Mouse (Mus musculus) heart, embryonic 15.5 days (tissue): Measurements from ENCODE around the gene Fli1. TPM values are rescaled to one million over a fixed set of nuclear protein-coding genes. Genes with fewer than 3 reads are reported as not detected.

Experiments
- ATAC-seq: fragments of 200-750 bp; cut with Nextera tagmentation; replicated peaks from 2 replicates; pipeline ENCODE4 v1.8.0; 2017; ENCODE audit warnings: low read depth, moderate TSS enrichment; ENCODE audit not compliant: insufficient number of reproducible peaks, insufficient read depth, low FRiP score
- H3K27ac ChIP-seq: fragments of 300-500 bp; sonication (generic); 2 replicates; pipeline ENCODE4 v1.5.1; 2015; ENCODE audit warnings: mild to moderate bottlenecking, inconsistent platforms
- H3K27me3 ChIP-seq: fragments of 300-500 bp; sonication (generic); 2 replicates; pipeline ENCODE4 v1.6.1; 2015; ENCODE audit warnings: inconsistent platforms
- H3K36me3 ChIP-seq: fragments of 300-500 bp; sonication (generic); 2 replicates; pipeline ENCODE4 v1.6.1; 2015; ENCODE audit warnings: mild to moderate bottlenecking, inconsistent platforms
- H3K4me1 ChIP-seq: fragments of 300-500 bp; sonication (generic); replicated peaks from 2 replicates; pipeline ENCODE4 v1.6.1; 2015; ENCODE audit warnings: inconsistent platforms
- H3K4me2 ChIP-seq: fragments of 300-500 bp; sonication (generic); 2 replicates; pipeline ENCODE4 v1.6.1; 2015; ENCODE audit warnings: inconsistent platforms, mild to moderate bottlenecking, moderate library complexity
- H3K4me3 ChIP-seq: fragments of 300-500 bp; sonication (generic); 2 replicates; pipeline ENCODE4 v1.5.1; 2015; ENCODE audit warnings: mild to moderate bottlenecking, inconsistent platforms
- H3K9ac ChIP-seq: fragments of 300-500 bp; sonication (generic); 2 replicates; pipeline ENCODE4 v1.6.1; 2015; ENCODE audit warnings: mild to moderate bottlenecking, inconsistent platforms
- H3K9me3 ChIP-seq: fragments of 300-500 bp; sonication (generic); replicated peaks from 2 replicates; pipeline ENCODE4 v1.6.1; 2016; ENCODE audit warnings: inconsistent platforms
- WGBS: fragments of 180-500 bp; shearing (Covaris S2); methylation state at CpG from one replicate; pipeline ENCODE4 v1.1.7; 2015; ENCODE audit warnings: mixed read lengths; 5-methylcytosine and 5-hydroxymethylcytosine counted together
- polyA plus RNA-seq: library from polyadenylated mRNA; unstranded; fragments of >200 nt; fragmentation: Nextera tagmentation; extraction: Ambion mirVana; gene quantifications from 2 replicates; pipeline ENCODE4 v1.2.1, GENCODE M21; 2015

The Fli1 gene
- polyA plus RNA-seq, 1 experiment from 2014 or later: 21.8 TPM

GRCm38 (mm10) chr9:32508118-32508517 lies 34.5 kb downstream of the Fli1 start:
- H3K4me3 ChIP-seq: no peak overlapping the region

DNA sequence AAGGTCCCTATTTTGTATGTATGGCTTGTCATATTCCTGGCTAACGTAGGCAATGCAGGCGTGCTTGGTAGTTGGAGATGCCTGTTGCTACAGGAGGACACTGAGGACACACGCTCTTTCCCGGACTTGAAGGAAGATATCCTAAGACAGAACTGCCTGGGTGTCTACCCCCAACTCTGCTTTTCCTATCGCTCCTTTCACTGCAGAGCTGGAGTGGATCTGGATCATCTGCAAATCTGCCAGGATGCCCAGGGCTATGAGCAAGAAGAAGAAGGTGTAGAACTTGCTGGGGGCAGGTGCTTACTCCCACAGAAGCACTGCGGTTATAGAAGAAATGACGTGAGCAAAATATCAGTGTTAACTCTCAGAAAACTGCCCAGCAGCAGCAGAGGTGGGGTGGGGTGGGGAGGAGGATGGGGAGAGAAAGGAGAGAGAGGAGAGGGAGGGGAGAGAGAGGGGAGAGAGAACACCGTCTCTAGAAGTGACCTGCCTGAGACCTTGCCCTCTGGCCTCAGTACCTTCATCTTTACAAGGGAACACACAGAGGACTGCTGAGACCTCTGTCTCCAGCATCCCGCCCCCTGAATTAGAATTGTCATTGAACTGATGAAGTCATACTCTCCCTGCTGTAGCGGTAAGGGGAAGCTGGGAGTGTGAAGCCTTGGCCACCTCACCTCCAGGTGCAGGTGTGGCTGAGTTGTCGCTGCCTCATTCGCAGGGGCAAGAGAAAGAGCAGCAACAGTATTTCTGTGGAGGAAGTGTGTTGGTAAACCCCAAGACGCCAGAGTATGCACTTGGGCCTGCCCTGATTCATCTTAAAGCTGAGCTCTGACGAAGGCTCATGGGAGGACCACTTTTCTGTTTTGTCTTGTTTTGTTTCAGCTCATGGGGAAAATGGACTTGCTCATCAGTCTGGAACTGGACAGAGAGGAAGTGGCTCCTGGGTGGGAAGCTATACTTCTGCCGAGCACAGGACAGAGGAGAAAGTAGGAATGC lies 35.5 kb downstream of the Fli1 start:
- 62% methylated on average over 15 of the region's 15 CpGs for WGBS
- no peak for ATAC-seq
- H3K4me1 ChIP-seq: peaks cover 25% of the 10 kb centered on the region

More at GRCm38 (mm10) chr9:32508118-32508517, 34.5 kb downstream of the Fli1 start:
- Histone ChIP-seq H3K4me1 (peaks cover 25% of the 10 kb centered on the region), H3K27me3 (no peaks in the 10 kb centered on the region), H3K9ac (no peak overlapping the region), H3K27ac (peak overlapping the region; percentile 77), H3K4me2 (peak overlapping the region; percentile 21; the same call in 1 of the 2 replicates), H3K36me3 (no peaks in the 10 kb centered on the region), H3K9me3 (no peaks in the 10 kb centered on the region)
- 55% methylated on average over 8 of the region's 8 CpGs for whole genome bisulfite sequencing
- ATAC-seq: no peak

DNA sequence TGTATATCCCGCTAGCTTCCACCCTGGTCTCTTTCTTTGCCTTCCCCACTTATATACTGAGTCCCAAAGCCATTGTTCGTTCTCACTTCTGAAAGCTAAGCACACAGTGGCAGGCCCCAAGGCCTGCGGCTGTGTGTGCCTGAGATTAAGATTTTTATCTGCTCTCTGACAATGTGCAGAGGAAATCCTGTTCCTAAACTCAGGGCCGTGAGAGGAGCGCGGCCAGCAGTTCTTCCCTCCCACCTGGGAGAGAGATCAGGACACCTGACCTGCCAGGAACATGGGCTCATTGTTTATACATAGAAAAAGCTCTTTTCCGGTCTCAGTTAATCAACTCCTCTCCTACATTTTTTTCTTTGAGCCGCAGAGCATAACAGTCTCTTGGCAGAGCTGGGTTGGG lies 36.5 kb downstream of the Fli1 start:
- peak; percentile 62 for ATAC-seq
- Histone ChIP-seq H3K9ac (no peak overlapping the region), H3K4me1 (peaks cover 25% of the 10 kb centered on the region), H3K4me2 (no peak overlapping the region), H3K27me3 (no peaks in the 10 kb centered on the region), H3K9me3 (no peaks in the 10 kb centered on the region), H3K4me3 (no peak overlapping the region), H3K36me3 (no peaks in the 10 kb centered on the region), H3K27ac (peak overlapping the region; percentile 77)
- WGBS: 28% methylated on average over 8 of the region's 8 CpGs

More for the DNA sequence above, 35.5 kb downstream of the Fli1 start:
- Histone ChIP-seq H3K4me3 (no peak overlapping the region), H3K36me3 (no peaks in the 10 kb centered on the region), H3K4me2 (peak overlapping the region; percentile 21; the same call in 1 of the 2 replicates), H3K27ac (peak overlapping the region; percentile 77), H3K9me3 (no peaks in the 10 kb centered on the region), H3K27me3 (no peaks in the 10 kb centered on the region), H3K9ac (no peak overlapping the region)

- Histone ChIP-seq H3K4me3 (no peak overlapping the region), H3K9ac (no peak overlapping the region), H3K4me2 (no peak overlapping the region), H3K4me1 (peaks cover 25% of the 10 kb centered on the region), H3K9me3 (no peaks in the 10 kb centered on the region), H3K27ac (peak overlapping the region; percentile 77), H3K27me3 (no peaks in the 10 kb centered on the region), H3K36me3 (no peaks in the 10 kb centered on the region)
- 74% methylated on average over 7 of the region's 7 CpGs for WGBS
- no peak for ATAC-seq
These were observed 37.1 kb downstream of the Fli1 start for GRCm38 (mm10) chr9:32505460-32506075.

- no peak for ATAC-seq
- H3K9ac ChIP-seq: no peak overlapping the region
- peak overlapping the region; percentile 77; the same call in 1 of the 2 replicates for H3K27ac ChIP-seq
- no peaks in the 10 kb centered on the region for H3K27me3 ChIP-seq
- no peaks in the 10 kb centered on the region for H3K36me3 ChIP-seq
- H3K4me3 ChIP-seq: no peak overlapping the region
- H3K9me3 ChIP-seq: no peaks in the 10 kb centered on the region
- 55% methylated on average over 11 of the region's 11 CpGs for WGBS
- peaks cover 25% of the 10 kb centered on the region for H3K4me1 ChIP-seq
- H3K4me2 ChIP-seq: no peak overlapping the region
These were observed 38.6 kb downstream of the Fli1 start for GRCm38 (mm10) chr9:32503995-32504451.

DNA sequence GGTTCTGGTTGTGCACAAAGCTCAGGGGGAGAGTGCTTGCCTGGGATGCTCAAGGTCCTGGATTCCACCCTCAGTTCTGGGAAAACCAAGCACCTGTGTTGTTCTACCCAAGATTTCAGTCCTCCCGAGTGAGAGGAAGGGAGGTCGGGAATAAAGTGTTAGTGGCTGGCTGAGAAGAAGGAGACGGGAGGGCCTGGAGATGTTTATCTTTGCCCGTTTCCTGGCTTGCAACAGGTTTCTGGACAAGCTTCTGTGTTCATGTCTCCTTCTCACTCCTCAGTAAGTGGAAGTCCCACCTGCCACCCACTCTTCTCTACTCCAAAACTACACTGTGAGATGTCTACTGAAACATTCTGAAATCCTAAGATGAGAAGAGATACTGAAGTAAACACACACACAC lies 39.2 kb downstream of the Fli1 start:
- 42% methylated on average over 4 of the region's 4 CpGs for WGBS
- peaks cover 25% of the 10 kb centered on the region for H3K4me1 ChIP-seq
- H3K27ac ChIP-seq: peak overlapping the region; percentile 24
- H3K9ac ChIP-seq: no peak overlapping the region
- no peaks in the 10 kb centered on the region for H3K36me3 ChIP-seq
- no peak overlapping the region for H3K4me3 ChIP-seq
- no peak for ATAC-seq
- no peaks in the 10 kb centered on the region for H3K27me3 ChIP-seq
- no peaks in the 10 kb centered on the region for H3K9me3 ChIP-seq
- no peak overlapping the region for H3K4me2 ChIP-seq

- Histone ChIP-seq H3K4me3 (no peak overlapping the region), H3K9me3 (no peaks in the 10 kb centered on the region), H3K27me3 (no peaks in the 10 kb centered on the region), H3K4me1 (peaks cover 19% of the 10 kb centered on the region), H3K4me2 (no peak overlapping the region), H3K9ac (no peak overlapping the region), H3K36me3 (no peaks in the 10 kb centered on the region), H3K27ac (no peak overlapping the region)
- WGBS: 74% methylated on average over 11 of the region's 11 CpGs
- no peak for ATAC-seq
These were observed 40.2 kb downstream of the Fli1 start for GRCm38 (mm10) chr9:32502256-32503010.

DNA sequence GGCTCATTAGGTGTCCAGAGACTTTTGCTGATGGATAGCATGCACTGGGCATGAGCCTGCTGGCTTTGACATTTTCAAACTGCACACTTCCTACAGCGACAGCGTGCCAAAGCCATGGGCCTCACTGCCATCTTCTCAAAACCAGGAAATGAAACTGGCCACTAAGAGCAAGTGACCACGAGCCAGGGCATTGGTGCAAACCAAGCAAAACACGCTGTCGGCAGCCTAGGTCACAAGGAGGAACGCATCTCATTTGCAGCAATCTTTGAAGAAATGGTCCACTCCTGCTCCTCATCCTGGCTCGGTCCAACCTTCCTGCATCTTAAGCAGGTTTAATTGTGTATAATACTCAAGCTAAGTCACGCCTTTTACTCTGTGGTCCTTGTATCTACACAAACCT lies 41.8 kb downstream of the Fli1 start:
- Histone ChIP-seq H3K27me3 (no peaks in the 10 kb centered on the region), H3K36me3 (no peaks in the 10 kb centered on the region), H3K4me3 (no peak overlapping the region), H3K4me2 (no peak overlapping the region), H3K9ac (no peak overlapping the region), H3K9me3 (no peaks in the 10 kb centered on the region), H3K27ac (no peak overlapping the region), H3K4me1 (peaks cover 10% of the 10 kb centered on the region; the same call in 1 of the 2 replicates)
- ATAC-seq: no peak
- WGBS: 87% methylated on average over 8 of the region's 8 CpGs

DNA sequence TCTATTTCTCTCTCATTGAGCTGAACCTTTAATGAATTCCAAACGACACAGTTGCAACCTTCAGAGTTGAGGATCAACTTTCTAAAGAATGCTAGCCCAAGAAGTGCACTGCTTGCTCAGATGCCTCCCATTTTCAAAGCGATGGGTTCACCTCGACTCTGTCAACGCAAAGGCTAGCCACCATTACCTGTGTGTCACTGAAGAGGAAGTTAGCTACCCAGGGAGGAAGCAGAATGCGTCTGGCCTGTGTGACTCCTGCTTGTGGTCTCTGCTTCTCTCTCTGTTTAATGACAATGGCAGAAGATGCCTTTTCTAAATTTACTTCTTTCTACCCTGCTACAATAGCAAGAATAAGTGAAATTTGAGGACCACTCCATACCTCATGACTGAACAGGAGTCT lies 42.6 kb downstream of the Fli1 start:
- Histone ChIP-seq H3K27me3 (no peaks in the 10 kb centered on the region), H3K4me2 (no peak overlapping the region), H3K4me1 (peaks cover 14% of the 10 kb centered on the region; the same call in 1 of the 2 replicates), H3K9ac (no peak overlapping the region), H3K27ac (no peak overlapping the region), H3K36me3 (no peaks in the 10 kb centered on the region), H3K9me3 (no peaks in the 10 kb centered on the region), H3K4me3 (no peak overlapping the region)
- WGBS: 50% methylated on average over 5 of the region's 5 CpGs
- ATAC-seq: no peak

DNA sequence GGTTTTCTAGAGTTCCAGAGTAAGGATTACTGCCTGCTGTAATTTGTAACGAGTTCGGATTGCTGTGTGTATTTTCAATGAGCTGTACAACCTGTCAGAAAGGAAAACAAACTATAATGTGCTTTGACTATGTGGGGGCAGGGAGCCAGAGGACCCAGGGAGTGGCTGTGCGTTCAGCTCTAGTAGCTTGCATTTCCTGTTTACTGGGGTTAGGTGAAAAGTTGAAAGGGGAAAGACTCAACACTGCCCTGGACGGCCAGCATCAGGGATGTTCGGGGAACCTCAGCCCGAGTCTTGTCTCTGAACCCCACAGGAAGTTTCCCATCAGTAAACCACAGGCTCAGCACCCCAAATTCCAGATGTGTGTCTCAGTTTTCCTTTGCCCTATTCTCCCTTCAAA lies 43.2 kb downstream of the Fli1 start:
- Histone ChIP-seq H3K27ac (no peak overlapping the region), H3K36me3 (no peaks in the 10 kb centered on the region), H3K4me2 (no peak overlapping the region), H3K4me3 (no peak overlapping the region), H3K9me3 (no peaks in the 10 kb centered on the region), H3K4me1 (peaks cover 17% of the 10 kb centered on the region; the same call in 1 of the 2 replicates), H3K27me3 (no peaks in the 10 kb centered on the region), H3K9ac (no peak overlapping the region)
- WGBS: 66% methylated on average over 6 of the region's 6 CpGs
- no peak for ATAC-seq

GRCm38 (mm10) chr9:32495643-32495997 lies 47.0 kb downstream of the Fli1 start:
- H3K36me3 ChIP-seq: no peaks in the 10 kb centered on the region
- no peak overlapping the region for H3K4me3 ChIP-seq
- no peak for ATAC-seq
- 25% methylated on average over 7 of the region's 7 CpGs for WGBS
- H3K27me3 ChIP-seq: no peaks in the 10 kb centered on the region
- H3K4me1 ChIP-seq: peaks cover 10% of the 10 kb centered on the region; the same call in 1 of the 2 replicates
- no peak overlapping the region for H3K9ac ChIP-seq
- H3K9me3 ChIP-seq: no peaks in the 10 kb centered on the region
- H3K27ac ChIP-seq: no peak overlapping the region
- H3K4me2 ChIP-seq: 0 out of 2 replicates have a peak overlapping the region, but pooled peaks have one; percentile 3
